Mouse (Mus musculus) C2C12 (cell line): ENCODE measurements at regions not wholly inside any gene's neighbourhood (a gene's known extent, or its start where the extent isn't known, plus 50 kb on each side); places are given as distances from the start of the nearest gene placed in this dataset.

Experiments used
- H3K27me3 ChIP-seq: one replicate; pipeline ENCODE4 v1.6.1; 2011; ENCODE audit not compliant: control insufficient read depth, insufficient read depth, insufficient read length
- H3K36me3 ChIP-seq: one replicate; pipeline ENCODE4 v1.6.1; 2011; ENCODE audit not compliant: control insufficient read depth, insufficient read depth
- H3K4me3 ChIP-seq: one replicate; pipeline ENCODE4 v1.5.1; 2011; ENCODE audit warnings: mild to moderate bottlenecking, control low read depth; ENCODE audit not compliant: poor library complexity, insufficient read depth, severe bottlenecking
- H3K79me2 ChIP-seq: one replicate; pipeline ENCODE4 v1.6.1; 2011; ENCODE audit not compliant: control insufficient read depth, insufficient read depth
- H3K79me3 ChIP-seq: one replicate; pipeline ENCODE4 v1.6.1; 2011; ENCODE audit warnings: low read depth, control low read depth
- H3ac ChIP-seq: one replicate; pipeline ENCODE3; 2011; ENCODE audit warnings: low read depth; ENCODE audit not compliant: control insufficient read depth, insufficient read length
- CEBPB ChIP-seq: IDR thresholded peaks from one replicate; pipeline ENCODE4 v1.6.1; 2011; ENCODE audit warnings: low read depth, mild to moderate bottlenecking, control low read depth, moderate library complexity
- CTCF ChIP-seq: IDR thresholded peaks from one replicate; pipeline ENCODE4 v1.5.1; 2011; ENCODE audit not compliant: control insufficient read depth, insufficient read depth, insufficient read length
- FOSL1 ChIP-seq: IDR thresholded peaks from one replicate; pipeline ENCODE4 v1.8.0; 2011; ENCODE audit warnings: mild to moderate bottlenecking, low read length; ENCODE audit not compliant: poor library complexity, insufficient read depth, severe bottlenecking
- MAX ChIP-seq: IDR thresholded peaks from one replicate; pipeline ENCODE4 v1.6.1; 2011; ENCODE audit warnings: mild to moderate bottlenecking, control low read depth
- MYOD1 ChIP-seq: IDR thresholded peaks from one replicate; pipeline ENCODE4 v1.6.1; 2011; ENCODE audit warnings: low read depth; ENCODE audit not compliant: control insufficient read depth, insufficient read length
- MYOG ChIP-seq: IDR thresholded peaks from one replicate; pipeline ENCODE4 v1.6.1; 2011; ENCODE audit not compliant: control insufficient read depth, insufficient read length; ENCODE audit errors: extremely low read depth
- USF1 ChIP-seq: IDR thresholded peaks from one replicate; pipeline ENCODE4 v1.6.1; 2011; ENCODE audit warnings: low read depth, mild to moderate bottlenecking, control low read depth, moderate library complexity

DNA sequence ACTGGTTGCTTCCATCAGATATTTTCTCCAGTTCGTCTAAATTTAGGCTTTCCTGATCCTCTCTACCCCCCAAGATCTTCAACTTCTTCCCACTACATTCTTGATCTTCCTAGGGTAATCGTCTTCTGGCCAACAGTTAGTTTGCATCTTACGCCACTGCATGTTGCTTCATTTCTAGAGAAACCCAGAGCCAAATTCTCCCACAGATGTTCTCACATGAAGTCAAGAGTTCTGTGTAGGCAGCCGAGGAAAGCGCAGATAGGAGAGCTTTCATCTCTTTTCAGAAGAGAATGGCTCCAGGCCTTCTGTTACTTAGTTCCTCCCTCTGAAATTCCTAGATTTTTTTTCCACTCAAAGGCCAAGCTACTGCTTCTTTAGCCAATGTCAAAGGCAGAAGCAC, 179.9 kb downstream of the Fgf10 start:
- TF ChIP-seq MYOG = no peak
- TF ChIP-seq CEBPB = no peak
- no peak for TF ChIP-seq MYOD1
- TF ChIP-seq MAX = no peak
- no peak for TF ChIP-seq USF1
- no peak for TF ChIP-seq FOSL1
- TF ChIP-seq CTCF = no peak
- no peaks in the 10 kb centered on the region for H3K36me3 ChIP-seq
- H3ac ChIP-seq = no peak overlapping the region
- no peaks in the 10 kb centered on the region for H3K79me2 ChIP-seq
- H3K4me3 ChIP-seq = no peak overlapping the region
- H3K27me3 ChIP-seq = no peaks in the 10 kb centered on the region
- no peaks in the 10 kb centered on the region for H3K79me3 ChIP-seq

DNA sequence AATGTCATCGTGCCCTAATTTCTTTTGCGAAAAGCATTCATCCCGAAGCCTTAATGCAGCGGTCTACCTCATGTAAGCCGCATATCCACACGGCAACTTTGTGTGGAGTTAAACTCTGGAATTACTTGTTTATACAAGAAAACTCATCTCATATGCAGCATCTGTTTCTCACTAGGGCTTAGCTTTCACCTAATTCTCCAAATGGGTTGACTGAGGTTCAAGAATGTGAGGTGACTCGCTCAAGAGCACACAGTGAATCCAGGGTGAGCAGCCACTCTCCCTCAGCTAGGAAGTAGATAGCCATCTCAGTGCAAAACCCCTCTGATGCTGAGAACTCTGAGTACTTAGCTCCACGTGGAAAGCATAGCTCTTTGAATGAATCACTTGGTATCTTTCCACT, 181.1 kb downstream of the Fgf10 start:
- H3K36me3 ChIP-seq = no peaks in the 10 kb centered on the region
- H3K79me3 ChIP-seq = no peaks in the 10 kb centered on the region
- no peak overlapping the region for H3ac ChIP-seq
- no peaks in the 10 kb centered on the region for H3K79me2 ChIP-seq
- TF ChIP-seq CTCF (no peak), FOSL1 (no peak), USF1 (no peak), MYOG (no peak), MYOD1 (no peak), MAX (no peak), CEBPB (no peak)
- H3K4me3 ChIP-seq = no peak overlapping the region
- no peaks in the 10 kb centered on the region for H3K27me3 ChIP-seq

DNA sequence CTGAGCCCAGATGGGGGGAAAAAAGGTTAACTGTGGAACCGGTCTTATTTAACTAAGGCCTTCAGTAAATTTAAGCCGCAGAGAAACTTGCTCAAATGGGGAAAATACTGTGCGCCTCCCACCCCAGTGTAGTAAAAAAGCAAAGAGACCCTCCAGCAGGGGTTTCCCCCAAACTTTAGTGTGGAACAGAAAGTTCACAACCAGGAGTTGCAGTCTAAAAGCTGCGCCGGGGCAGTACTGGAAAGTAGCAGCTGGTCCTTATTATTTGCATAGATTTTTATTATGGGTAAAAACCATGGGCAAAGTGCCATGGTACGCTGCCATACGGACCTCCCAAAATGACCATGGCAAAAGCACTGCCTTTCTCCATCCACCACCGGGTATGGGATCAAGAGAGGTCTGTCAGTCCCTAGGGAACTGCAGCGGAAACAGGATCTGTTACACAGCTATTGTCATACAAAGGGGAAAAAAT, 216.8 kb downstream of the Fgf10 start:
- Histone ChIP-seq H3K27me3 (no peaks in the 10 kb centered on the region), H3K4me3 (no peak overlapping the region), H3ac (no peak overlapping the region), H3K36me3 (no peaks in the 10 kb centered on the region), H3K79me2 (no peaks in the 10 kb centered on the region), H3K79me3 (no peaks in the 10 kb centered on the region)
- TF ChIP-seq MAX (no peak), USF1 (no peak), FOSL1 (no peak), MYOG (no peak), MYOD1 (no peak), CTCF (no peak), CEBPB (no peak)

DNA sequence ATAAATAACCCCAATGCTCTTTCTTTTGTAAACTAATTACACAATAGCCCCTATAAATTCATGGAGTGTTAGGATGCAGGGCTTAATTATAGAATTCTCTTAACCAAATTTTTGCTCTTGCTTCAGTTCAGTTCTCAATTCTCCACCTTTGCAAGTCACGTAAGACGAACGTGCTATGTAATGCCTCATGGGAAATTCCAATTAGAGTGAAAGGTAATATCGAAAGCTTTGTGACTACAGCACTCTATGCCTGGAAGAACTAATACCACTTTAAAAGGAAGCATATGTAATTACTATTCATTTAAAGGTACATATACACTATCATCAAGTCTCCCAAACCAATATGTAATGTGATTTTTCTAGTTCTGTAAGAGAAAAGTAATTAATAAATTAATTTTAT, 225.5 kb downstream of the Fgf10 start:
- H3ac ChIP-seq = no peak overlapping the region
- TF ChIP-seq FOSL1 (no peak), MYOD1 (no peak), USF1 (no peak), CEBPB (no peak), CTCF (no peak), MAX (no peak)
- H3K36me3 ChIP-seq = no peaks in the 10 kb centered on the region

DNA sequence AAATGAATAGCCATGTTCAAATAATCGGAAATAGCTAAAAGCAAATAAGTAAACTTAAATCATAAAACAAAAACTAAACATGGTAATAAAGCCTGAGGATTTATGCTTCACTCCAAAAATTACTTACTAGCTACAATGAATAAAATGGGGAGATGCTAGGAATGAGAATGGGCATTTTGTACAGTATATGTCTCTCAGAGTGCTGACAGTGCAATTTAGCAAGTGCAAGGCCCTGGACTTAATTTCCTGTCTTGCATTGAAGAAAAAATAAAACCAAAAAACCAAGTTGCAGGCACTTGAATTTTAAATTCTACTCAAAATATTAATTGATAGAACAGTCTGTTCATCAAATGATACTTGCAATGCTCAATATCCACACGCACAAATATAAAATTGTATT, 232.4 kb downstream of the Fgf10 start:
- H3K27me3 ChIP-seq = no peaks in the 10 kb centered on the region

More for the DNA sequence above, 225.5 kb downstream of the Fgf10 start:
- Histone ChIP-seq H3K79me3 (no peaks in the 10 kb centered on the region), H3K79me2 (no peaks in the 10 kb centered on the region), H3K4me3 (no peak overlapping the region), H3K27me3 (no peaks in the 10 kb centered on the region)

DNA sequence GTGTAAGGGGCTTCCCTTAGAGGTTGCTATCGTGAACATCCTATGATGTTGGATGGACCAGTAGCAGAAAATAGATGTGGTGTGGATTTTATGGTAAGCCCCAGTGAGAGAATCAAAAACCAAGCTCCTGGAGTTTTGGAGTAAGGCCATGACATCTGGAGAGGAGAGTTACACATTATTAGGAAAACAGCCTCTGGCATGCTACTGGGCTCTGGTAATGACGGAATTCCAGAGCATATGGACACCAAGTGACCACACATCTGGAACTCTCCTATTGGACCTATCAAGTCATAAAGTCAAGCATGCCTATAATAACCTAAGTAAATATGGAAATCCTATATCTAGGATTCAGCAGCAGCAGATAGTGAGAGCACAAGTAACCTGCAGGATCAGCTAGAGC, 240.8 kb downstream of the Fgf10 start:
- no peaks in the 10 kb centered on the region for H3K79me3 ChIP-seq
- H3ac ChIP-seq = no peak overlapping the region
- no peak for TF ChIP-seq MAX
- TF ChIP-seq FOSL1 = no peak
- no peak for TF ChIP-seq MYOD1
- TF ChIP-seq CEBPB = no peak
- no peak for TF ChIP-seq CTCF
- TF ChIP-seq USF1 = no peak
- TF ChIP-seq MYOG = no peak
- no peaks in the 10 kb centered on the region for H3K79me2 ChIP-seq
- H3K36me3 ChIP-seq = no peaks in the 10 kb centered on the region
- H3K27me3 ChIP-seq = no peaks in the 10 kb centered on the region
- no peak overlapping the region for H3K4me3 ChIP-seq

More for the DNA sequence above, 232.4 kb downstream of the Fgf10 start:
- no peak overlapping the region for H3K4me3 ChIP-seq
- no peak overlapping the region for H3ac ChIP-seq
- TF ChIP-seq CTCF = no peak
- TF ChIP-seq CEBPB = no peak
- TF ChIP-seq MAX = no peak
- TF ChIP-seq FOSL1 = no peak
- no peak for TF ChIP-seq USF1
- no peaks in the 10 kb centered on the region for H3K79me3 ChIP-seq
- H3K36me3 ChIP-seq = no peaks in the 10 kb centered on the region
- no peaks in the 10 kb centered on the region for H3K79me2 ChIP-seq
